Mouse (Mus musculus): ENCODE measurements at regions not wholly inside any gene's neighbourhood (a gene's known extent, or its start where the extent isn't known, plus 50 kb on each side); places are given as distances from the start of the nearest gene placed in this dataset.

GRCm38 (mm10) chr8:93689832-93690471 lies 119.8 kb upstream of the Gnao1 start:
- no peak for DNase-seq (ENCODE audit: low spot score)

- no peak for DNase-seq (ENCODE audit: low spot score)
Measured at GRCm38 (mm10) chr8:93691375-93691774, 118.4 kb upstream of the Gnao1 start.

- DNase-seq (ENCODE audit: low spot score), result no peak
Measured at GRCm38 (mm10) chr8:93691826-93692225, 117.9 kb upstream of the Gnao1 start.

- no peak for DNase-seq (ENCODE audit: low spot score)
Measured at GRCm38 (mm10) chr8:93697206-93697605, 112.6 kb upstream of the Gnao1 start.

GRCm38 (mm10) chr8:93698508-93698907 lies 111.3 kb upstream of the Gnao1 start:
- DNase-seq (ENCODE audit: low spot score), result no peak

- DNase-seq (ENCODE audit: low spot score), result no peak
Measured at GRCm38 (mm10) chr8:93701391-93701790, 108.4 kb upstream of the Gnao1 start.

- DNase-seq (ENCODE audit: low spot score), result no peak
Measured at GRCm38 (mm10) chr8:93712066-93712706, 97.6 kb upstream of the Gnao1 start.

- DNase-seq (ENCODE audit: low spot score), result no peak
Measured at GRCm38 (mm10) chr8:93713221-93713620, 96.5 kb upstream of the Gnao1 start.

GRCm38 (mm10) chr8:93724896-93725489 lies 84.8 kb upstream of the Gnao1 start:
- no peak for DNase-seq (ENCODE audit: low spot score)

GRCm38 (mm10) chr8:93729124-93729930 lies 80.4 kb upstream of the Gnao1 start:
- DNase-seq (ENCODE audit: low spot score), result no peak

GRCm38 (mm10) chr8:93730738-93731700 lies 78.7 kb upstream of the Gnao1 start:
- DNase-seq (ENCODE audit: low spot score), result no peak

GRCm38 (mm10) chr8:93734818-93735217 lies 74.9 kb upstream of the Gnao1 start:
- no peak for DNase-seq (ENCODE audit: low spot score)

GRCm38 (mm10) chr8:93740281-93740680 lies 69.5 kb upstream of the Gnao1 start:
- no peak for DNase-seq (ENCODE audit: low spot score)

- no peak for DNase-seq (ENCODE audit: low spot score)
Measured at GRCm38 (mm10) chr8:93748720-93749119, 61.0 kb upstream of the Gnao1 start.

- DNase-seq (ENCODE audit: low spot score), result no peak
Measured at GRCm38 (mm10) chr8:93750921-93751320, 58.8 kb upstream of the Gnao1 start.

GRCm38 (mm10) chr8:93755981-93756380 lies 53.8 kb upstream of the Gnao1 start:
- no peak for DNase-seq (ENCODE audit: low spot score)
